Mouse (Mus musculus): ENCODE data around the gene Dnajb5. TPM values are rescaled to one million over a fixed set of nuclear protein-coding genes. Genes with fewer than 3 reads are reported as not detected.

The Dnajb5 gene
- polyA plus RNA-seq (2012; rRNA removed): 6.5 and 8.1 TPM in 2 replicates

DNA sequence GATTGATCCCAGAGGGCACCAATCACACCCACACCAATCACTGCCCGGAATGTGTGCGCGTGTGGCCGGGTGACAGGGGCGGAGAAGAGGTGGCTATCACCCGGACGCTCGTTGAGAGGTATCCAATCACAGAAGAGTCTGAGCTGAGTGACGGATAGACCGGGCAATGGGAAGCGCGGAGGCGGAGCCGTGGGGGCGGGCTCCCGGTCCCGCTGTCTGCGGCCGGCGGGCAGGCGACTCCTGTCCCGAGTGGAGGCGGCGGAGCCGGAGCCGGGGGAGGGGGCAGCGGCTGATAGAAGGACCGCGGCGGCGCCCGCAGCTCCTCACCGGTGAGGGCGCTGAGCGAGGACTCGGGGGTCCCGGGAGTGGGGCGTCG lies at the start of gene Dnajb5:
TSS of gene Dnajb5 (plus strand) at position 139 of the 376 bp plus-strand sequence.
- under 1% methylated on average over 39 of the region's 39 CpGs for WGBS
- TF ChIP-seq POLR2A (IDR thresholded peaks at IDR 0.05; ENCODE audit: low read depth, low read length) (no peak), CTCF (conservative IDR thresholded peaks at IDR 0.05; ENCODE audit: insufficient read depth, insufficient read length, low read depth, low read length) (no peak)
- H3K4me1 ChIP-seq (ENCODE audit: control insufficient read depth, insufficient read depth, low read length): peaks cover 8% of the 10 kb centered on the region; the same call in 1 of the 2 replicates
- H3K4me3 ChIP-seq (ENCODE audit: insufficient read depth, low read depth, low read length): peak within 1 kb of the TSS; percentile 66
- H3K36me3 ChIP-seq (ENCODE audit: control insufficient read depth, insufficient read depth, low read length): no peaks in the 10 kb centered on the region
- peak; percentile 100 for DNase-seq
- H3K27me3 ChIP-seq (replicated peaks; ENCODE audit: control insufficient read depth, insufficient read depth, low read length): no peaks in the 10 kb centered on the region
- peak within 1 kb of the TSS; percentile 54 for H3K27ac ChIP-seq (ENCODE audit: insufficient read depth, low read depth, low read length)

GRCm38 (mm10) chr4:42900878-42901277 lies 48.7 kb upstream of the Dnajb5 start:
- Histone ChIP-seq H3K4me1 (ENCODE audit: control insufficient read depth, insufficient read depth, low read length) (no peaks in the 10 kb centered on the region), H3K4me3 (ENCODE audit: insufficient read depth, low read depth, low read length) (no peak overlapping the region), H3K36me3 (ENCODE audit: control insufficient read depth, insufficient read depth, low read length) (no peaks in the 10 kb centered on the region), H3K27ac (ENCODE audit: insufficient read depth, low read depth, low read length) (no peak overlapping the region), H3K27me3 (replicated peaks; ENCODE audit: control insufficient read depth, insufficient read depth, low read length) (no peaks in the 10 kb centered on the region; the same call in 1 of the 2 replicates)
- TF ChIP-seq POLR2A (IDR thresholded peaks at IDR 0.05; ENCODE audit: low read depth, low read length) (no peak), CTCF (conservative IDR thresholded peaks at IDR 0.05; ENCODE audit: insufficient read depth, insufficient read length, low read depth, low read length) (no peak)
- WGBS: 74% methylated on average over 5 of the region's 5 CpGs
- no peak for DNase-seq

- Histone ChIP-seq H3K27me3 (replicated peaks; ENCODE audit: control insufficient read depth, insufficient read depth, low read length) (no peaks in the 10 kb centered on the region; the same call in 1 of the 2 replicates), H3K36me3 (ENCODE audit: control insufficient read depth, insufficient read depth, low read length) (no peaks in the 10 kb centered on the region), H3K4me3 (ENCODE audit: insufficient read depth, low read depth, low read length) (no peak overlapping the region), H3K27ac (ENCODE audit: insufficient read depth, low read depth, low read length) (no peak overlapping the region), H3K4me1 (ENCODE audit: control insufficient read depth, insufficient read depth, low read length) (no peaks in the 10 kb centered on the region)
- 58% methylated on average over 9 of the region's 9 CpGs for WGBS
- TF ChIP-seq CTCF (conservative IDR thresholded peaks at IDR 0.05; ENCODE audit: insufficient read depth, insufficient read length, low read depth, low read length) (peak; percentile 44), POLR2A (IDR thresholded peaks at IDR 0.05; ENCODE audit: low read depth, low read length) (no peak)
- no peak for DNase-seq
Observed at GRCm38 (mm10) chr4:42902174-42902573, 47.4 kb upstream of the Dnajb5 start.

GRCm38 (mm10) chr4:42902730-42903129 lies 46.9 kb upstream of the Dnajb5 start:
- 90% methylated on average over 5 of the region's 5 CpGs for WGBS
- Histone ChIP-seq H3K4me1 (ENCODE audit: control insufficient read depth, insufficient read depth, low read length) (no peaks in the 10 kb centered on the region), H3K27ac (ENCODE audit: insufficient read depth, low read depth, low read length) (no peak overlapping the region), H3K36me3 (ENCODE audit: control insufficient read depth, insufficient read depth, low read length) (no peaks in the 10 kb centered on the region), H3K27me3 (replicated peaks; ENCODE audit: control insufficient read depth, insufficient read depth, low read length) (no peaks in the 10 kb centered on the region; the same call in 1 of the 2 replicates), H3K4me3 (ENCODE audit: insufficient read depth, low read depth, low read length) (no peak overlapping the region)
- no peak for TF ChIP-seq POLR2A (IDR thresholded peaks at IDR 0.05; ENCODE audit: low read depth, low read length)
- no peak for TF ChIP-seq CTCF (conservative IDR thresholded peaks at IDR 0.05; ENCODE audit: insufficient read depth, insufficient read length, low read depth, low read length)
- no peak for DNase-seq

DNA sequence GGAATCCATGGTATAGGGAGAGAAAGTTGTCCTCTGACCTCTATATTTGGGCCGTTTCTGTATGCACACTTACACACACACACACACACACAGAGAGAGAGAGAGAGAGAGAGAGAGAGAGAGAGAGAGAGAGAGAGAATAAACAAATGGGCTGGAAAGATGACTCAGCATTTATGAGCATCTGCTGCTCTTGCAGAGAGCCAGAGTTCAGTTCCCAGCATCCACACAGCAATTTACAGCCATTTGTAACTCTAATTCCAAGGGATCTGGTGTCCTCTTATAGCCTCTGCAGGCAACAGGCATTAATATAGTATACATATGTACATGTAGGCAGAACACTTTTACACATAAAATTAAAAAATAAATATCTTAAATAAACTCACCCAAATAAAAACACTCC lies 45.7 kb upstream of the Dnajb5 start:
- 43% methylated on average over 1 of the region's 1 CpGs for WGBS
- DNase-seq: no peak
- TF ChIP-seq CTCF (conservative IDR thresholded peaks at IDR 0.05; ENCODE audit: insufficient read depth, insufficient read length, low read depth, low read length) (no peak), POLR2A (IDR thresholded peaks at IDR 0.05; ENCODE audit: low read depth, low read length) (no peak)
- H3K4me1 ChIP-seq (ENCODE audit: control insufficient read depth, insufficient read depth, low read length): no peaks in the 10 kb centered on the region
- H3K36me3 ChIP-seq (ENCODE audit: control insufficient read depth, insufficient read depth, low read length): no peaks in the 10 kb centered on the region
- H3K4me3 ChIP-seq (ENCODE audit: insufficient read depth, low read depth, low read length): no peak overlapping the region
- H3K27ac ChIP-seq (ENCODE audit: insufficient read depth, low read depth, low read length): no peak overlapping the region
- H3K27me3 ChIP-seq (replicated peaks; ENCODE audit: control insufficient read depth, insufficient read depth, low read length): no peaks in the 10 kb centered on the region; the same call in 1 of the 2 replicates

GRCm38 (mm10) chr4:42904523-42904922 lies 45.1 kb upstream of the Dnajb5 start:
- DNase-seq: no peak
- WGBS: 93% methylated on average over 3 of the region's 3 CpGs
- H3K4me1 ChIP-seq (ENCODE audit: control insufficient read depth, insufficient read depth, low read length): no peaks in the 10 kb centered on the region
- H3K27me3 ChIP-seq (replicated peaks; ENCODE audit: control insufficient read depth, insufficient read depth, low read length): no peaks in the 10 kb centered on the region; the same call in 1 of the 2 replicates
- TF ChIP-seq POLR2A (IDR thresholded peaks at IDR 0.05; ENCODE audit: low read depth, low read length) (no peak), CTCF (conservative IDR thresholded peaks at IDR 0.05; ENCODE audit: insufficient read depth, insufficient read length, low read depth, low read length) (no peak)
- H3K36me3 ChIP-seq (ENCODE audit: control insufficient read depth, insufficient read depth, low read length): no peaks in the 10 kb centered on the region
- no peak overlapping the region for H3K4me3 ChIP-seq (ENCODE audit: insufficient read depth, low read depth, low read length)
- no peak overlapping the region for H3K27ac ChIP-seq (ENCODE audit: insufficient read depth, low read depth, low read length)

DNA sequence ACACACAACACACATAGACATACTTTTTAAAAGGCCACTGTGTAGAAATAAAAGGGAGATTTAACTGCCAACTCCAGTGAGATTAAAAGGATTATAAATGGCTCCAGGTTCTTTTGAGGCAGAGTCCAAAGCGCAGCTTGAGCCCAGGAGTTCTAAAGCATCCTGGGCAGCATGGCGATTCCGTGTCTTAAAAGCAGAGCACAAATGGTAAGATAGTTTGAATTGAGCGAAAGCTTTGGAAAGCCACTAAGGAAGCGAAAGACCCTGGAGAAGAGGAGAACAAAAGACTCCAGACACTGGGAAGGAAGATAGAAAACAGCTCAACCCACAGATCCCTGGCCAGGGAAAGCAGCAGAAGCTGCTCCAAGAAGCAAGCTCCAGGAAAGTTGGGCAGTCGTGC lies 44.6 kb upstream of the Dnajb5 start:
- Histone ChIP-seq H3K27ac (ENCODE audit: insufficient read depth, low read depth, low read length) (no peak overlapping the region), H3K4me1 (ENCODE audit: control insufficient read depth, insufficient read depth, low read length) (no peaks in the 10 kb centered on the region), H3K27me3 (replicated peaks; ENCODE audit: control insufficient read depth, insufficient read depth, low read length) (no peaks in the 10 kb centered on the region; the same call in 1 of the 2 replicates), H3K36me3 (ENCODE audit: control insufficient read depth, insufficient read depth, low read length) (no peaks in the 10 kb centered on the region), H3K4me3 (ENCODE audit: insufficient read depth, low read depth, low read length) (no peak overlapping the region)
- TF ChIP-seq POLR2A (IDR thresholded peaks at IDR 0.05; ENCODE audit: low read depth, low read length): no peak
- TF ChIP-seq CTCF (conservative IDR thresholded peaks at IDR 0.05; ENCODE audit: insufficient read depth, insufficient read length, low read depth, low read length): no peak
- DNase-seq: no peak
- WGBS: 85% methylated on average over 6 of the region's 6 CpGs
